Mouse (Mus musculus) intestine, embryonic 16.5 days (tissue): ENCODE data around the gene Tmem74b. TPM values are rescaled to one million over a fixed set of nuclear protein-coding genes. Genes with fewer than 3 reads are reported as not detected.

Experiments
- ATAC-seq: fragments of 200-750 bp; cut with Nextera tagmentation; 2 replicates; pipeline ENCODE4 v1.8.0; 2017; ENCODE audit warnings: moderate TSS enrichment, moderate library complexity
- H3K27ac ChIP-seq: fragments of 300-500 bp; sonication (generic); 2 replicates; pipeline ENCODE4 v1.5.1; 2014; ENCODE audit warnings: mild to moderate bottlenecking, low read length
- H3K27me3 ChIP-seq: fragments of 300-500 bp; sonication (generic); replicated peaks from 2 replicates; pipeline ENCODE4 v1.6.1; 2014; ENCODE audit warnings: low read length, control low read depth, mixed read lengths; ENCODE audit not compliant: control insufficient read depth, insufficient read depth
- H3K36me3 ChIP-seq: fragments of 300-500 bp; sonication (generic); 2 replicates; pipeline ENCODE4 v1.6.1; 2014; ENCODE audit warnings: low read length, control low read depth; ENCODE audit not compliant: control insufficient read depth, insufficient read depth
- H3K4me1 ChIP-seq: fragments of 300-500 bp; sonication (generic); 2 replicates; pipeline ENCODE4 v1.6.1; 2014; ENCODE audit warnings: low read length, control low read depth, mixed read lengths; ENCODE audit not compliant: control insufficient read depth, insufficient read depth
- H3K4me2 ChIP-seq: fragments of 300-500 bp; sonication (generic); 2 replicates; pipeline ENCODE4 v1.6.1; 2014; ENCODE audit warnings: low read depth, low read length, control low read depth
- H3K4me3 ChIP-seq: fragments of 300-500 bp; sonication (generic); 2 replicates; pipeline ENCODE4 v1.5.1; 2014; ENCODE audit warnings: mild to moderate bottlenecking, low read length
- H3K9ac ChIP-seq: fragments of 300-500 bp; sonication (generic); 2 replicates; pipeline ENCODE4 v1.6.1; 2014; ENCODE audit warnings: low read depth, low read length
- H3K9me3 ChIP-seq: fragments of 300-500 bp; sonication (generic); 2 replicates; pipeline ENCODE4 v1.6.1; 2016; ENCODE audit warnings: low read length, control low read depth; ENCODE audit not compliant: control insufficient read depth
- WGBS: fragments of 180-500 bp; shearing (Covaris S2); extraction: QIAGEN DNeasy Blood & Tissue Kit; methylation state at CpG from one replicate; pipeline ENCODE4 v1.1.7; 2014; 5-methylcytosine and 5-hydroxymethylcytosine counted together
- polyA plus RNA-seq: library from polyadenylated mRNA; unstranded; fragments of >200 nt; fragmentation: Nextera tagmentation; extraction: Ambion mirVana; gene quantifications from 2 replicates; pipeline ENCODE4 v1.2.1, GENCODE M21; 2015

Tmem74b gene
- polyA plus RNA-seq, 1 experiment from 2014 or later: 1.9 TPM

DNA sequence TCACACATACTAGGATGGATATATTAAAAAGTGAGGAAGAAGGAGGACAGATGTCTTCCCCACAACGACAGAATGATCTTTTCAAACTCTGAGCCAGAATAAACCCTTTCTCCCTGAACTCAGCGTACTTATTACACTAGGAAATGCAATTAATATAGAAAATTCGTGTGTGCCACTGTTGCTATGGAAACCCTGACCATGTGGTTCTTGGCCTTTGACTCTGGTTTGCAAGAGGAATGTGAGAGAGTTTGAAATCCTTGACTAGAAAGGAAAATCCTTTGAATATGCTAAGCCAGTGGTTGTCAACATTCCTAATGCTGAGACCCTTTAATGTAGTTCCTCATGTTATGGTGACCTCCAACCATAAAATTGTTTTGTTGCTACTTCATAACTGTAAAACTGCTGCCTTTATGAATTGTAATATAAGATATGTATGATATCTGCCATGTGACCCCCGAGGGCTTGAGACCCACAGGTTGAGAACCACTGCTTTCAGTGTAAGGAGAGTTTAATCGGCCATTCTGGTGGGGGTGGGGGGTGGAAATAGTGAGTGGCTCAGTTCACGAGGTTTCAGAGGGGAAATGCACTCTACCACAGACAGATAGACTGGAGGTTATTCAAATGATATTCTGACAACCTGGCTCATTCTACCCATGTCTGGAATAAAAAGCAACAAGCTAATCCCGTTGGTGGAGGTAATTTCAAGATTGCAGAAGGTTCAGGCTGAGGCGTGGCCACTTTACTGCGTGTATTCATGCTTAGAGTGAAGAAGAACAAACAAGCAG lies 54.7 kb downstream of the Tmem74b start:
- Histone ChIP-seq H3K9me3 (no peaks in the 10 kb centered on the region), H3K4me2 (no peak overlapping the region), H3K27ac (no peak overlapping the region), H3K27me3 (no peaks in the 10 kb centered on the region), H3K9ac (no peak overlapping the region), H3K4me1 (no peaks in the 10 kb centered on the region), H3K36me3 (no peaks in the 10 kb centered on the region), H3K4me3 (no peak overlapping the region)
- ATAC-seq: no peak
- WGBS: 50% methylated on average over 9 of the region's 9 CpGs

DNA sequence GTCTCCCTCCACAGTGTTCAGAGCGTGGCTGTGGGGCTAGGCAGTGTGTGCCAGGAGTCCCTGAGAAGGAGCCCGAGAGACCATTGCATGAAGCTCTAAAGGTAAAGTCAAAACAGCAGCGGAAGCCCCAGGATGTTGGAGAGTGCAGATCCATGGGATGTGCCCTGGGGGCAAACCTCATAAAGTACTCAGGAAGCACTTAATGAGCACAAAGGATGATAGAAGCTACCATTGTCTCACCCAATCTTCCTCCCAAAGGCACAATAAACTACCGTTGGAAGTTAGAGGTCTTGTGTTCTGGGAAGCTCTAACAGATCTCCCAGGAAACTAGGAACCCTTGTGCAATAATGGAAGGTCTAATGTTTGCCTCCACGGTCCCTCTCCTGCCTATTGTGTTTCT lies 55.6 kb downstream of the Tmem74b start:
- Histone ChIP-seq H3K36me3 (no peaks in the 10 kb centered on the region), H3K4me3 (no peak overlapping the region), H3K9me3 (no peaks in the 10 kb centered on the region), H3K9ac (no peak overlapping the region), H3K4me2 (no peak overlapping the region), H3K27ac (no peak overlapping the region), H3K27me3 (no peaks in the 10 kb centered on the region), H3K4me1 (no peaks in the 10 kb centered on the region)
- ATAC-seq: no peak
- 74% methylated on average over 5 of the region's 5 CpGs for WGBS

DNA sequence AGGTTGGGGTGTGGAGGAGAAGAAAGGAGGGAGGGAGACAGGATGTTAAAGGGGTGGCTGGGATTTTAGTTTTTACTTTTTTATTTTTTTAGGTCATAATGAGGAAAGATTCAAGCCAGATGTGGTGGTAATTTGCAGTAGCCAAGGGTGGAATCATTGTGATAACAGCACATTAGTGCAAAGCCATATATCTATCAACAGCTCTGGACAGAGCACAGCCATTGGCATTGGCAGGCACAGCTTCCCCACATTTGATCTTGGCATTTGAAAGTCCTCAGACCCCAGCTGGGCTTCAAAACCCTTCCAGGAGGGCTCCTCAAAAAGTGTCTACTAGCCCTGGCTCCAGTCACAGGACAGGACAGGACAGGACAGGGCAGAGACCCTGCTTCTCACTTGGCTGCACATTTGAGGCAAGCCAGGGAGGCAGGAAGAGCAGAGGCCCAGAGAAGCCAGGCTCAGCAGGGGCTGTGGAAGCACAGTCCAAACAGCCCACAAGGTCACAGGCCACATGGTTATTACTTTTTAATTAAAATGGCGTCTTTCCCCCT lies 57.1 kb downstream of the Tmem74b start:
- ATAC-seq: no peak
- 66% methylated on average over 1 of the region's 1 CpGs for WGBS
- H3K9ac ChIP-seq: no peak overlapping the region
- no peak overlapping the region for H3K4me3 ChIP-seq
- H3K36me3 ChIP-seq: no peaks in the 10 kb centered on the region
- H3K27ac ChIP-seq: no peak overlapping the region
- no peaks in the 10 kb centered on the region for H3K9me3 ChIP-seq
- H3K4me1 ChIP-seq: no peaks in the 10 kb centered on the region
- H3K4me2 ChIP-seq: no peak overlapping the region
- H3K27me3 ChIP-seq: no peaks in the 10 kb centered on the region

Other genes starting within 250 kb of the Tmem74b start
- not detected in 2 replicates for gene 4921509C19Rik, start 225.9 kb upstream of the Tmem74b start, polyA plus RNA-seq
- gene Nsfl1c, start 207.8 kb upstream of the Tmem74b start, polyA plus RNA-seq: 163 and 176 TPM in 2 replicates
- 537 and 561 TPM in 2 replicates for gene Fkbp1a, start 159.5 kb upstream of the Tmem74b start, polyA plus RNA-seq
- 23.2 and 24.3 TPM in 2 replicates for gene Sdcbp2, start 129.4 kb upstream of the Tmem74b start, polyA plus RNA-seq
- gene Snph, start 69.4 kb upstream of the Tmem74b start, polyA plus RNA-seq: 1.8 and 2.0 TPM in 2 replicates
- not detected in 2 replicates for gene Rad21l, start 33.5 kb upstream of the Tmem74b start, polyA plus RNA-seq
- gene Psmf1, start 42.2 kb downstream of the Tmem74b start, polyA plus RNA-seq: 41.4 and 43.5 TPM in 2 replicates
- 0.05 TPM in 1 of 2 replicates, not detected in the other for gene Rspo4, start 140.9 kb downstream of the Tmem74b start, polyA plus RNA-seq
- gene Angpt4, start 209.2 kb downstream of the Tmem74b start, polyA plus RNA-seq: 0.89 and 1.0 TPM in 2 replicates